Mouse (Mus musculus): ENCODE data around the gene Uts2. TPM values are rescaled to one million over a fixed set of nuclear protein-coding genes. Genes with fewer than 3 reads are reported as not detected.

Uts2 gene
- not detected in 2 replicates for total RNA-seq (2015)
- not detected in 2 replicates for total RNA-seq (2017)

DNA sequence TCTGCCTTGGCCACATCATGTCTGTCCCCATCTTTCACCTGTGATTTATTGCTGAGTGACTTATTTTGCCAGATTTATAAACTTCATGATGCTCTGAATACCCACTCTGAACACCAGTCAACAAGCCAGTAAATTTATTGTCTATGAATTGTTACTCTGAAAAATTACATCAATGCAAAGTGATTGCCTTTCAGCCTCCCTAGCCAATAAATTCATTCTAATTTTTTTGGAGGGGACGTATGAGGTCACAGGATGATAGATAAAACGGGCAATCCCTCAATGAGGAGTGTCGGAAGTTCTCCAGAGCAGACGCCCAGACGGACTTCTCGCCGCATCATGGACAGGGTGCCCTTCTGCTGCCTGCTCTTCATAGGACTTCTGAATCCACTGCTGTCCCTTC lies at the start of gene Uts2:
Gene Uts2 (plus strand): TSS at position 301 of the 400 bp plus-strand sequence.
- no peak for ATAC-seq (ENCODE audit: poor library complexity, severe bottlenecking)

DNA sequence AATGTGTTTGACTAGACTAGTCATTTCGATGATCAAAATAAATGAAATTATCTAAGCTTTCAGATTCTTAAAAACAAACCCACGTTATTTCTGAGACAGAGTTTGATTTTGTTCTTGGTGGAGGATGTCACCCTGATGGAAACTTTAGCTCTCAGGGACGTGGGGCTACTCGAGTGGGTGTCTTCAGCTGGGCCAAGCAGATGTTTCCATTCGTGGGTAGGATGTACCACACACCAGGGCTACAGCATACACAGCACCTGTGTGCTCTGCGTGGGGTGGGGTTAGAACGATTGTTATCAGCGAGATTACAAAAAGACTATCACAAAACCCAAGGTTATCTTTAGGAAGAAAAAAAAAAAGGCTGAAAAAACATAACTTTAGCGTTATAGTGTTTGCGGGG lies 45.9 kb upstream of the Uts2 start:
- no peak for ATAC-seq (ENCODE audit: poor library complexity, severe bottlenecking)

DNA sequence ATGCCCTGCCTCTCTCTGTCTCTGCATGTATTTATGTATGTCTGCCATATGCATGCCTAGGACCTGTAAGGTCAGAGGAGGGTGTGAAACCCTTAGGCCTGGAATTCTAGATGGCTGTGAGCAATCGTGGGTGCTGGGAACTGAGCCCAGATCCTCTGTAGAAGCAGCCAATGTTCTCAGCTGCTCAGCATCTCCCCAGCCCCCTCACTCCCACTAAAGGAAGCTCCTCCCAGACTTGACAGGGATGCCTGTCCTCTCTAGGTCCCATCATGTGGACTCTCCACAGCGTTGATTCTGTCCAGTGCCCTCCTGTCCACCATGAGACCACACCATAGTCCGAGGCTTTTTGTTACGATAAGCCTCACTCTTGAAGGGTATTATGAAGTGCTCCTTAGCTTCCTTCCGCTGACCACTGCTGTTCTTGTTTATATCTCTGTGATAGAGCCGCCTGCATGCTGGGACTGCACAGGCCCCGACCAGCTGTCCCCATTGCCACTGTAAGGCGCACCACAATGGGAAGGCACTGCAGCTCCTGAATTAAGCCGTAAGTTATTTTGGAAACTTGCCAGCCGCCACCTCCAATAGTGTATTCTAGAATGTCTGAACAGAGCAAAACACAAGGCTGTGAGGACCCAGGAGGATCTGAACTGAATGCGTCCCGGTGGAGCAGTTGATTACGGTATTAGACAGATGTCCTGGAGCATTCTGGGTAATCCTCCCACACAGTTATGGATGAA lies 40.4 kb upstream of the Uts2 start:
- no peak for ATAC-seq (ENCODE audit: poor library complexity, severe bottlenecking)

DNA sequence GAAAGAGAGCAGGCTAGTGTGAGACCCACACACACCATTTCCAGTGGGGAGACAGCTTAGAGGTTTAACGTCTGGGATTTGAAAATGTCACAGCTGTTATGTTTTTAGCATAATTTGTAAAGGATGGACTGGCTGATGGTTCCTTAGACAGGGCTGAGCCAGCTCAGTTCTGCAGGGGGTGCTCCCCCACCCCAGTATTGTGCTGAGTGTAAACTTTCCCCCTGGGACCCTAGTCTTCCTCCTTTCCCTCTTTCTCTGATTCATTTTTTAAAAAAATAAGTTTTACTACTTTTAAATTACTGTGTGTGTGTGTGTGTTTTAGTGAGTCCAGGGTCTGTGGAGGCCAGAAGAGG lies 39.8 kb upstream of the Uts2 start:
- ATAC-seq (ENCODE audit: poor library complexity, severe bottlenecking), result no peak

DNA sequence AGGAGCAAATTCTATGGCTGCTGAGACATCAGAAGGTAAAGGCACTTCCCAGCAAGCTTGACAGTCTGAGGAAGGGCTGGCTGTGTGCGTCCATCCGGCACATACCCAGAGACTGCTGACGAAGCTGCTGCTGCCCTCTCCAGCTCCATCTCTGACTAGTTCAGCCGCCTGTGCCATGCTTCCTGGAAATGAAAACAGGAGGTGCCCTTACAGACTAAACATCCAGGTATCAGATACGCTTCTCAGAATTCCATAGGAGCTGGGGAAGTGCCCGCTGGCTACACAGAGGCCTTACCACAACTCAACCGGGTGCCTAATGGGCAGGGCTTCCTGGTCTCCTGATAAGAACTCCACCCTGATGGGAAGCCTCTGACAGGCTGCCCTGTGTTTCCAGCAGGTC lies 38.4 kb upstream of the Uts2 start:
- ATAC-seq (ENCODE audit: poor library complexity, severe bottlenecking), result no peak

DNA sequence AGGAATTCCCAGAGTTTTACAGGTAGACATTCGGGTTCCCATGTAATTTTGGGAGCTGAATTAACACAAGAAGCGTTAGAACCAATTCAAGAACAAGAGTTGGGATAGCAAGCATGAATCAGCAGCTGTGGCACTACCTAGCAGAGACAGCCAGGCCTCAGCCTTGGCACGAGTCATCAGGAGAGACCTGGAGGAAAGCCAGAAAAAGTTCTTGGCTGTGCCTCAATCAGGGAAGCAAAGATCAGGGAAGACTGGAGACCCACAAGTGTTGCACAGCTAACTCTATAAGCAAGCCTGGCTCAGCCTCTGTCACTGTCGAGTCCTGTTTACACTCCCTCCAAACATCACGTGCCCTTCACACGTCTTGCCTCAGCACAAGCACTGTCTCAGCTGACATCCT lies 34.7 kb upstream of the Uts2 start:
- ATAC-seq (ENCODE audit: poor library complexity, severe bottlenecking), result no peak

DNA sequence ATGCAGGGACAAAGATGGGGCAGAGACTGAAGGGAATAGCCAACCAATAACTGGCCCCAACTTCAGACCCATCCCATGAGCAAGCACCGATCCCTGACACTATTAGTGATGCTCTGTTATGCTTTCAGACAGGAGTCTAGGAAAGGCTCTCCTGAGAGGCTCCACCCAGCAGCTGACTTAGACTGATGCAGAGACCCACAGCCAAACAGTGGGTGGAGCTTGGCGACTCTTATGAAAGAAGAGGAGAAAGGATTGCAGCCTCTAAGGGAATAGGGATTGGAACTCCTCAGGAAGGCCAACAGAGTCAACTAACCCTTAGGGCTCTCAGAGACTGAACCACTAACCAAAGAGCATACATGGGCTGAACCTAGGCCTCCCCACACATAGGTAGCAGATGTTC lies 33.2 kb upstream of the Uts2 start:
- no peak for ATAC-seq (ENCODE audit: poor library complexity, severe bottlenecking)

DNA sequence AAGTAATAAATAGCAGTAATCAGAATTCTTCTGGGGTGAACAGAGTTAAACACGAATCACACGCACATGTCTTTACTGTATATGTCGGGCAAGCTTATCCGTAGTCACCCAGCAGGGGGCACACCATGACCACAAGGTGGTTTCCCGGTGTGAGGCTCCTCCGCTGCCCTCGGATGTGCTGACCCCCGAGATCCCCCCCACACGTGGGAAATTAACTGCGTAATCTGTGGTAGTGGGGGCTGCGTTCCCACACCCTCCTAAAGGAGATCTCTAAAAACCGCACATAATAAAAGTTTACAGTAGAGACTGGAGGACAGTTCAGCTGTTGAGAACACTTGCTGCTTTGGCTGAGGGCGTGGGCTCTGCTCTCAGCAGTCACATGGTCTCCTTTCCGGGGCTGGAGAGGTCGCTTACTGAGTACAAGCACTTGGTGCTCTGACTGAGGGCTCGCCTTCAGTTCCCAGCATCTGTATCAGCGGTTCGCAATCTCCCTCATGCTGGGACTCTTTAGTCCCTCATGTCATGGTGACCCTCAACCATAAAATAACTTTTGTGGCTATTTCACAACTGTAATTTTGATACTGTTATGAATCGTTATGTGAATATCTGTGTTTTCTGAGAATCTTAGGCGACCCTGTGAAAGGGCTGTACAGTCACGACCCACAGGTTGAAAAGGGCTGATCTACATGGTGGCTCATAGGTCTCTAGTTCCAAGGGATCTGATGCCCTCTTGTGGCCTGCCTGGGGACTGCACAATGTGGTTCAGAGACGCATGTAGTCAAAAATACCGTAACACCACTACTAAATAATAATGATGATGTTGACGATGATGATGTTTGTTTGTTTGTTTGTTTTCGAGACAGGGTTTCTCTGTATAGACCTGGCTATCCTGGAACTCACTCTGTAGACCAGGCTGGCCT lies 32.0 kb upstream of the Uts2 start:
- peak; percentile 86 for ATAC-seq (ENCODE audit: poor library complexity, severe bottlenecking)

DNA sequence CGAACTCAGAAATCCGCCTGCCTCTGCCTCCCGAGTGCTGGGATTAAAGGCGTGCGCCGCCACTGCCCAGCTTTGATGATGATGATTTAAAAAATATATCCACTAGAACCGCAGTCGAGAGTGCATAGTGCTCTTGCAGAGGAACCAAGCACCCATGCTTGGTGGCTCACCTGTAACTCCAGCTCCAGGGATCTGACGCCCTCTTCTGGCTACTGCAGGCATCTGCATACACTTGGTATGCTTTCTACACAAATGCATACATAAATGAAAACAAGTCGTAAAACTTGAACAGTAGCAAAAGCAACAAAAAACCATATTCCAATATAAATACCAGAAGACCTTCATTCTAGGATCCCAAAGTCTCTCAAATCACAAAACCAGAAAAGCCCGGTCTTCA lies 31.3 kb upstream of the Uts2 start:
- 0 out of 2 replicates have a peak, but pooled peaks have one; percentile 41 for ATAC-seq (ENCODE audit: poor library complexity, severe bottlenecking)

DNA sequence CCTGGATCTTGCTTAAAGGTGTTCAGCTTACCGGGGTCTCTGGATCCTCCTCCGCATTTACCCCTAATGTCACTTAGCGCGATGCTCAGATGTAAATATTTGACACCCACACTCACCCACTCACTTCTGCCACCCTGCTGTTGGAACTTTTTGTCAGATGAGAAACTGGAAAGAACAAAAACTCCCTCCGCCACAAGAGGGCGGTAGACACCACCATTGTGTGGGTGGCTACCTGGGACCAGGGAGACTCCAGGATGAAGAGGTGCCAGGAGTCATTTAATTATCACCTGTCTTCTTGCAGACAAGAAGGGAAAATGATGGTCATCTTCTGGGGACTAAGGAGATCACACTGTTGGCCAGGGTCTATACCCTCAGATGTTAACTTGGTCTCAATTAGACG lies 30.3 kb upstream of the Uts2 start:
- ATAC-seq (ENCODE audit: poor library complexity, severe bottlenecking), result 0 out of 2 replicates have a peak, but pooled peaks have one; percentile 32

DNA sequence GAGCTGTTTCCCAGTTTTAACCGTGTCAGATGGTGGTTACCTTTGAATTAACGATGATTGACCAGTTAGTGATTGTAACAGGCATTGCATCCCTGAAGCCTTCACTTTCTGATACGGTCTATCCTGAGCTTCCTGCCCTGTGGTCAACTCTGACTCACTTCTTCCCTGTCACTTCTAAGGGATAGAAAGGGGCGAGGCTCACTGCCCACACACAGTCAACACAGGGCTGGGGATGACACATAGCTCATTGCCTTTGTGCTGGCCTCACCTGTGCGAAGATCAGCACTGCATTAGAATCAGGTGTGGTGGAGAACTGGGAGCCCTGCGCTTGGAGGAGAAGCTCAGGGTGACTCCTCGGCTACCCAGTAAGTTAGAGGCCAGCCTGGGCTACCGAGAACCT lies 27.9 kb upstream of the Uts2 start:
- ATAC-seq (ENCODE audit: poor library complexity, severe bottlenecking), result no peak

DNA sequence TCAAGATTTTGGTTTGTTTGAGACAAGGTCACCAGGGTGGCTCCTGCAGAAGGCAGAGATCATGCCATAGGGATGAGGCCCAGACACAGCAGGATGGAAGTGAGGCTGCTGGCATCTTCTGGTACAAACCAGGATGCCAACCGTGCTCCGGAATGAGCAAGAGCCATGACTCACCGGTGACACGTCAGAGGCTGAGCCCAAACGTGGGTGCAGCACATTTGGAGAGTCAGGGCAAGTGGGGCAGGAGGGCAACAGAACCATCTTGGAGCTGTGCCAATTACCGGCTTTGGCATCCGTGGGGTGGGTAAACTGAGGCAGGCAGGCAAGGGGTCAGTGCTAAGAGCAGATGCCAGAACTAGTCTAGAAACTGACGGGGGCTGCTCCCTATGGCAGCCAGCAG lies 23.6 kb upstream of the Uts2 start:
- no peak for ATAC-seq (ENCODE audit: poor library complexity, severe bottlenecking)

DNA sequence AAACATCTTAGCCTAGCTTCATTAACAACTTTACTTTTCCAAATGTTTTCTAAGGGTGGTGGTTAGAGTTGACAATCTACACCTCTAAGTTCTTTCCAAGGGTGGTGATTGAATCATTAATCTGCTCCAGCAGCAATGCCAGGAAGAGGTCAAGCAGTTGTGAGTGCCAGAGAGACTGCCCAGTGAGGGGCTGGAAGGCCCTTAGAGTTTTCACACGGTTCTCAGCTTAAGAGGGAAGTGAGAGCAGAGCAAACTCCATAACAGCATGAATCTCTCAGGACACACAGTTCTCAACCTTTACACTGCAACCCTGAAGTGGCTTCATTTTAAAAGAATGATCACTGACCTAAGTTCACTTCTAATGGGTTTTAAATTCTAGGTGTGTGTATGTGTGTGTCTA lies 21.8 kb upstream of the Uts2 start:
- ATAC-seq (ENCODE audit: poor library complexity, severe bottlenecking), result no peak

DNA sequence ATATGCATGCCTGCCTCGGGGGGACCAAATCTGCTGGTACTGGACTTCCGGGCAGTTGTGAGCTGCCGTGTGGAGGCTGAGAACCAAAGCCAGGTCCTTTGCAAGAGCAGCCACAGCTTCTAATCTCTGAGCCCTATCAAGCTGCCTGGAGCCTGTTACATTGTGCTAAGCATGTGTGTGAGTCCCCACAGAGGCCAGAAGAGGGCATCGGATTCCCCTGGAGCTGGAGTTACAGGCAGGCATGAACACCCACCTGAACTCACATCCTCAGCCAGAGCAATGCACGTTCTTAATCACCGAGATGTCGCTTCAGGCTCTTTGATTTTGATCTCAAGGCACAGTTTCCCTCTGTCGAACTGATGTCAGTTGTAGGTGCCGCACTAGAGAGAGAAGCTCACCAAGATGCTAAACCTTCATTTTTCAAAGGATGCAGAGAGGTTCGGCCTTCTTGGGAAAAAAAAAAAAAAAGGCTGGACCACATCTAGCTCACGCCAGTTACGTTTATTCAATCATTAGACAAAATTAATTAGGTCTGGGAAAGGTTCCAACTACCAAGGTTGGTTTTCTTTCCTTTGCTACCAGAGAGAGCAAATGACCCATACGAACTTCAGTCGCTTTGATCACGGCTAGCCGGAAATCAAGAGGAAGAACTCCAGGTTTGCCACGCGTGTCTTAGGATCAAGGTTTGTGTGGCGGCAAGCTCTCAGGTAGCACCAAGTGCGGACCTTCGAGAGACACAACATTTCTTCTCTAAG lies 18.6 kb upstream of the Uts2 start:
- ATAC-seq (ENCODE audit: poor library complexity, severe bottlenecking), result no peak

DNA sequence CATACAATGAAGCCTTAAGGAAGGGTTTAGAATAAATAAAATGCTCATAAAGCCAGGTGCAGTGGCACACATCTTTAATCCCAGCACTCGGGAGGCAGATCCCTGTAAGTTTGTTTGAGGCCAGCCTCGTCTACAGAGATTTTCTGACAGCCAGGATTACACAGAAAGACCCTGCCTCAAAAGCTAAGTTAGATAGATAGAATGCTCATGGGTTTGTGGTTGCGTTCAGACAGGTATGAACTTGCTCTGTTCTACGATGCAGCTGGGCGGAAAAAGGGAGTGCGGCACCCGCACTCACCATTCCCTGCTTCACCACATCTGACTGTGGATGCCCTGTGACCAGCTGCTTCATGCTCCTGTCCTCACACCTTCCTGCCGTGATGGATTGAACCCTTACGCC lies 17.4 kb upstream of the Uts2 start:
- no peak for ATAC-seq (ENCODE audit: poor library complexity, severe bottlenecking)

DNA sequence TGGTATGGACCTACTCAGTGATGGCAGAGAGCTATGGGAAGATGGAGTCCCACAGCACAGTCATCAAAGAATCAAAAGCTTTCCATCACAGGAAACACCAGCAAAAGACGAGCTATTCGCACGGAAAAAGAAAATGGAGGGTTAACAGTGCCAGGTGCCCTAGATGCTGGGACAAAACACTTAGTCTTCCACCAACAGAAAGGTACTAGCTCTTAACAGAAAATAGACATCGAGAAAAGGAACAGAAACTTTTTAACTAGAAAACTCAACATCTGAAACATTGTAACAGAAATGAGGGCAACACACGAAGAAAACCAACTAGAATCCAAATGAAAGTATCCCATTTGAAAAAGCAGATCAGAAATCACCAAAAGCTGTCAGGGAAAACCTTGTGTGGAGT lies 16.7 kb upstream of the Uts2 start:
- ATAC-seq (ENCODE audit: poor library complexity, severe bottlenecking), result no peak

DNA sequence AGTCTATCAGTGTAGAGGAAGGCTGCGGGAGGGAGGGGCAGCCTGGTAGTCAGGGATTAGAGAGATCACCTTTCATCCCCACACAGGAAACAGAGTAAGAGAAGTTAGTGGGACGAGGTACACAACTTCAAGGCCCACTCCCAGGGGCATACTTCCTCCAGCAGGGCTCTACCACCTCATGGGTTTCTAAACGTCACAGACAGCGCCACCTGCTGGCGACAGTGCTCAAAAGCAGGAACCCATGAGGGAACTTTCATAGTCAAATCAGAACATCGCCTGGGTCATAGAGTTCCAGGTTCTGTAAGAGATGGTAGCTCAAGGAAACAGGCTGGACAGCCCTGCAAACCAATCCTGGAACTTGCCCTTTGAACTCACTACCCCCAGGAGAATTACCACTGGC lies 6.7 kb upstream of the Uts2 start:
- ATAC-seq (ENCODE audit: poor library complexity, severe bottlenecking), result no peak

DNA sequence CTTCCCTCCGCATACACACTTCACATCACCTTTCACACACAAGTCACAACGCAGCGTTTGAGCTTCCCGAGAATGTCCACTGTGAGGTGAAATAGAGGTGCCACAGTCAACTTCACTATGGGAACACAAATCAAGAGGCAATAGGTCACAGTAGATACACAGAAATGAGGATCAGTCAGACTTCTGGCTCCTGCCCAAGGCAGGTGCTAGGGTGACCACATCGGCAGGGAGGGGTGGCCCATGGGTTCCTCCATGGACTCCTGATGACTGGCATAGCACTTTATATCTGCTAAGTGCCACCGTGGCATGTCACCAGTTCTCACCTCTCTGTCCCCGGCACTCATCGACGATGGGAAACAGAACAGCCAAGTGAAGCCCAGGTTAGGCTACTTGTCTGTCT lies 1.7 kb downstream of the Uts2 start:
- ATAC-seq (ENCODE audit: poor library complexity, severe bottlenecking), result no peak

DNA sequence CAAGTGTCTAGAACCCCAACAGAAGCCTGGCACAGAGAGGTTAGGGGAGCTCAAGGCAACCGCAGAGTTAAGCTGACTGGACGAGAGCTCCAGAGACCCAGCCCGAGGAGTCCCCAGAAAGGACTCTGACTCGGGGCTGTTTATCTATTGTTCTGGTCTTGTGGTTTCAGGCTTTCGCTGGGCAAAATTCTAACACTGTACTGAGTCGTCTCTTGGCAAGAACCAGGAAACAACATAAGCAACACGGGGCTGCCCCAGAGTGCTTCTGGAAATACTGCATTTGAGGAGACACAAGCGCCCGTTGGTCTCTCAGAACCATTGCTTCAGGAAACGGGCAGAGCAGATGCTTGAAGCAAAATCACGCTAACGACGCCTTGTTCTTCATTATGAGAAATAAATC lies 4.5 kb downstream of the Uts2 start:
- no peak for ATAC-seq (ENCODE audit: poor library complexity, severe bottlenecking)

DNA sequence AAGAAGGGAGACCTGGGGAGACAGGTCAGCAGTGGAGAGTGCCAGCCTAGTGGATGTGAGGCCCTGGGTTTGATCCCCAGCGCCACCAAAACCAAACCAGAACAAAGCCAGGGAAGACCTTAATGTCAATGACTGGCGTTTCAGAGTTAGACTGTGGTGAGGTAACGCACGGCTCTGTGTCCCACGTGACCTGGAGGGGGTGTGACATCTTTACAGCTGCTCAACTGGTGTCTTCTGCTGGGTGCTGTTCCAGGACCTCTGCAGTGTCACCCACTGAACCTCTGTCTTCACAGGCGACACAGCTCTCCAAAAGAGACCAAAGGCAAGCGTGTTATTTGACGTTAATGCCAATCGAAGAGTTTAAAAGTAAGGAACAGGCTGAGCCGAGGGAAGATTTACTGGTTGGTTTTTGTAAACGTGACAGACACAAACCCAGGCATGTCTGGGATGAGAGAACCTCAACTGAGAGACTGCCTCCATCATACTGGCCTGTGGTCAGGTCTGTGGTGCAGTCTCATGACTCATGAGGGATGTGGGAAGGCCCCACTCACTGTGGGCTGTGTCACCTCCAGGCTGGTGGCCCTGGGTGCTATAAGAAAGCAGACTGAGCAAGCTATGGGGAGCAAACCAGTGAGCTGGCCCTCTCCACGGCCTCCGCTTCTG lies 8.9 kb downstream of the Uts2 start:
- ATAC-seq (ENCODE audit: poor library complexity, severe bottlenecking), result peak; percentile 79

DNA sequence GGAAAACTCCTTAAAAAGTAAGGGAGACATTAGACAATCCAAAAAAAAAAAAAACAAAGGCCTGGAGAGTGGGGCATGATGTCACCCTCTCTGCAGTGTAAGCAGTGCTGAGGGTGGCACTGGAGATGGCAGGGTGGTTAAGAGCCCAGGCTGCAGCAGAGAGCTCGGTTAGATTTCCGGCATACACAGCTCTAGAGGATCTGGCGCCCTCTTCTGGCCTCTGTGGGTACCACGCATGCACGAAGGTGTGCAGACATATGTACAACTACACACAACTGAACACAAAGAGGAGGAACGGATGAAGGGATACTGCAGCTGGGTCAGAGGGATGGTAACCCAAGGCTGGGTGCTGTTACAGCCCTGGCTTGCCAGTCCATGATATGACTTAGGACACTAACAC lies 10.0 kb downstream of the Uts2 start:
- ATAC-seq (ENCODE audit: poor library complexity, severe bottlenecking), result peak; percentile 73

All from megakaryocyte, adult 5-6 weeks (primary cell).